Mouse (Mus musculus) gastrocnemius, postnatal 14 days (tissue): ENCODE results near the gene Gltpd2. TPM values are rescaled to one million over a fixed set of nuclear protein-coding genes. Genes with fewer than 3 reads are reported as not detected.

Experiments
- DNase-seq: peaks from one replicate; pipeline ENCODE4 v3.0.0; 2021; ENCODE audit warnings: mixed read lengths
- intact Hi-C: fragments of 180-260 bp; cut with DNase I; formaldehyde crosslinking; loops from one replicate; pipeline ENCODE4 v1.15.1; 2025; ENCODE audit warnings: low total_unique reads
- total RNA-seq, 2 experiments: library from RNA; stranded (reverse); gene quantifications; 2 replicates each; pipeline ENCODE4 v1.2.3; 2021

The Gltpd2 gene
- total RNA-seq, 2 experiments from 2014 or later, result not detected

DNA sequence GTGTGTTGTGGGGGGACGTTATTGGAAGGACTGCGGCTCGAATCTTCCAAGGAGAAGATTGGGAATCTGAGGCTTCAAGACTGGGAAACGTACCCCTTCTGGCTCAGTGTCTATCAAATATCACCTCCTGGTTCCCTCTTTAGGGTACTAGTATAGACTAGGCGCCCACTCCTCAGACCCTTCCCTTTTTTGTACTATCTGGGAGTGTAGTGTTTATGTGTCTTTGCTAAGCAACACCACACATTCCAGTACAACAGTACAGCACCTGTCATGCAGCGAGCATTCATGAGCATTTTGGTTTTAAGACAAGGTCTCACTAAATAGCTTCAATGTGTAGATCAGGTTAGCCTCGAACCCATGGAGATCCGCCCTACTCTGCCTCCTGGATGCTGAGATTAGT is 32.5 kb downstream of the Gltpd2 start:
- intact Hi-C loops, result no loop called here
- no peak for DNase-seq

DNA sequence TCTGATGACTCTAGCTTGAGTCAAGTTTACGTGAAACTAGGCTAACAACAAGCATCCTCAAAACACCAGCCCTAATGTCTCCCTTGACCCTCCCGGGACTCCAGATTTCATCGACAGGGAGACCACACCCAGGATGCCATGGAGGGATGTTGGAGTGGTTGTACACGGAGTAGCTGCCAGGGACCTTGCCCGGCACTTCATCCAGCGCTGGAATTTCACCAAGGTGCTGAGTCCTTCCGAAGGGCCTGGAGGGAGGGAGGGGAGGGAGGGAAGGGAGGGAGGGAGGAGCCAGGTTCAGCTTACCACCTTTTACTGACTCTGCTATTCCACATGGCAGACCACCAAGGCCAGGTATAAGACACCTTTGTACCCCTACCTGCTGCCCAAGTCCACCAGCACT is 34.9 kb downstream of the Gltpd2 start:
- DNase-seq, result no peak

DNA sequence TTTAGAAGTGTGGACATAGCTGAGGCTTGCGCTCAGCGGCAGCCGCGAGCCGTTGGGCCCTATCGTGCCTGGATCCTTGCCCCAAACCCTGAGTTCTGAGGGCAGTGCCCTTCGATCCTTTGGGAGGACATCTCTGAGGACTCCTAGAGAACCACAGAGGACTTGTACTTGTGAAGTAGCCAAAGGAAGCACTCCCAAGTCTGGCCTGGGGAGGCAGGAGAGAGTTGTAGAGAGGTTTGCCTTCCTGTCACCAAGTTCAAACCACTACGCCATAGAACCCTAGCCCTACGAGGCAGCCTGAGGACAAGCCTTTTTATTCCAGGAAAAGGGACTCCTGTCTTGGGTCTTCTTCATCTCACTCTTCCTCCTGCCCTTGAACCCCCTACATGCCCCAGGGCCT is 38.5 kb downstream of the Gltpd2 start:
- intact Hi-C loops, result no loop called here
- no peak for DNase-seq

More for the DNA sequence above, 34.9 kb downstream of the Gltpd2 start:
- intact Hi-C loops, result no loop called here

DNA sequence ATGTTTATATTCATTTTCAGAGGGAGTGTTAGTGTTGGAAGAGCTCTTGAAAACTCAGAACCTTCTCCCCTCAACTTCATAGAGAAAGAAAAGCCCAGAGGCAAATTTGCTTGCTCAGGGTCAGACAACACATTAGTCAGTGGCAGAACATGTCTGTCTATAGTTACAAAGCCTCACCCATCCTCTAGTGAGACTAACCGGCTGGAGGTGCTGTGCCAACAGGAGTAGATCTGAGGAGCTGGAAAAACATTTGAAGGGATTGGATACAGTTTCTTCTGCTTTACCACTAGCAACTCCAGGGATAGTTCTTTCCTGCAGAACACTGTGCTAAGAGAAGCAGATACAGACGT is 42.9 kb downstream of the Gltpd2 start:
- intact Hi-C loops, result loop anchor here (5.0 kb wide), 1 partner anchor 40 kb away; no protein-coding TSS in a partner anchor
- no peak for DNase-seq

DNA sequence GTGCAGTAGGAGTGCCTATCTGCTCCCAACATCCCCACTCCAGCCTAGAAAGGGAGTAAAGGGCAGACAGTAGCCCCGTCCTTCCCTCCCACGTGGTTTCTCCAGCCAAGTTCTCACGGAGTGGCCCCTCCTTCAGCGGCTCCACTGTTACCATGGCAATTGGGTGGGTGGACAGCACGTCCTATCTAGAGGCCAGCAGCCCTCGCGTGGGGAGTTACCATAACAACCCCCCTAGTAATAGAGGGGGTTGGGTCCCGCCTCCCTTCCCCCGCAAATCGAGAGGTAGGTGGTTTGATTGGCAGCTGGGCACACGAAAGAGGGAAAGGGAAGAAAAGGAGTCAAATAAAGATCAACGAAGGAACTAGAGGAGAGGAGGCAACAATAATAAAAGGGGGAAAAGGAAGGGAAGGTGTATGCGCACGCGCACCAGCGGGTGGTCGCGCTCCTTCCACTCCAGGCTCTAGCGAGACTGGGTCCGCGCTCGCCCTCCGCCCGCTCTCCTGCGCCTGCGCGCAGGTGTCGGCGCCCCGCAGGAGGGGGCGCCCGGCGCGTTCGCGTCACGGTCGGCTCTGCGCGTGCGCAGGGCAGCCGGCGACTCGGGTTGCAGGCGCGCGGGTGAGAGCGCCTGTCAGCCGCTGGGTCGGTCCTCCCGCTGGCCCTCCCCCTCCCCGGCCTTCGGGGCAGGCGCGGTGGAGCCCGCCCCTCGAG is 43.4 kb downstream of the Gltpd2 start, which contains the start of gene Mink1:
TSS of gene Mink1 (plus strand) at position 595 of the 708 bp plus-strand sequence.
- DNase-seq, result peak; percentile 91
- intact Hi-C loops, result loop anchor here (5.0 kb wide), 1 partner anchor 40 kb away; no protein-coding TSS in a partner anchor

DNA sequence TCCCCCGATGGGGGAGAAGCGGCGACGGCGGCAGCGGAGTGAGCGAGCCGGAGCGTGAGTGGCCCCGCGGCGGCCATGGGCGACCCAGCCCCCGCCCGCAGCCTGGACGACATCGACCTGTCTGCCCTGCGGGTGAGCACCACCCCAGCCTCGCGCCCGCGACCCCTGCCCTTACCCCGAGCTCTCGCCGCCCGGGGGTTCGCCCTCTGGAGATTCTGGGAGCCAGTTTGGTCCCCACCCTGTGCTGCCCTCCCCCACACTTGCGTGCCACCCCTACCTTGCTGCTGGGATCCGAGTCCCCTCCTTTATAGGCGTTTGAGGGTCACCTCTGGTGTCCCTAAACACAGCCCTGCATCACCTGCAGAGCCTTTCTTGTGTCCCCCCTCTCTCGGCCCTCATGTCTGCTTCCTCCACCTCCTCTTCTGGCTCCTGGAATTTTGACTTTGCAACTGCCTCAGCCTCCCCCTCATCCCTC is 44.0 kb downstream of the Gltpd2 start:
- intact Hi-C loops, result loop anchor here (5.0 kb wide), 1 partner anchor 39 kb away; no protein-coding TSS in a partner anchor
- DNase-seq, result no peak

DNA sequence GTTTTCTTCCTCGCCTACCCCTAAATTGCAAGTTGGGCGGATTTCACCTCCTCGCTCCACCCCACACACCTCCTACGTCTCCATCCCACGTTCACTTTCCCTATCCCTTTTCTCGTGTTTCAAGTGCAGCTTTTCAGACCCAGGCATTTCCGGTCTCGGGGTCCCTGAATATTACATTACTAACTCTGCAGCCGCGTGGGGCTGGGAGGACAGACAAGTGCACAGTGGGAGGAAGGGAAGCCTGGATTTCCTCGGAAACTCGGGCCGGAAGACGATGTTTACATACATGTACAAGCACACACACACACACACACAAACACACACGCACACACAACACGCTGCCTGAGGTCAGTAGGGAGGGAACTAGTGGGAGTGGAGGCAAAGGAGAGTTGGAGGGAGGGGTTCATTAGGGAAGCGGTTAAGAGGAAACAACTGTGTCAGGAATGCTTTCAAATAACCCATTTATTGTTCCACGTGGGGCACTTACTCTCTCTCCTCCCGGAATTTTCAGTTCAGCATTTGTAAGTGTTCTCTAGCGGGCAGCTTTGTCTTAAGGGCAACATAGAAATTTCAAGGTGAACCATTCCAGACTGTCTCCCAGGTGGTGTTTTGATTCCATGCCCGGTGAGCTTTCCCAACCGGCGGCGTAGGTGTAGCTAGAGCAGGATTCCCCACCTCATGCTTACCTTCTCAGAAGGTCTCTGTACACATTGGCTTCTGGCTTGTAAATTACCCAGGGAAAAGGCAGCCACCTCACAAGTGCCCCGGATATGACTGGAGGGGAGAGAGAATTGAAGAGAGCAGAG is 44.7 kb downstream of the Gltpd2 start:
- DNase-seq, result no peak
- intact Hi-C loops, result loop anchor here (5.0 kb wide), 1 partner anchor 39 kb away; no protein-coding TSS in a partner anchor

DNA sequence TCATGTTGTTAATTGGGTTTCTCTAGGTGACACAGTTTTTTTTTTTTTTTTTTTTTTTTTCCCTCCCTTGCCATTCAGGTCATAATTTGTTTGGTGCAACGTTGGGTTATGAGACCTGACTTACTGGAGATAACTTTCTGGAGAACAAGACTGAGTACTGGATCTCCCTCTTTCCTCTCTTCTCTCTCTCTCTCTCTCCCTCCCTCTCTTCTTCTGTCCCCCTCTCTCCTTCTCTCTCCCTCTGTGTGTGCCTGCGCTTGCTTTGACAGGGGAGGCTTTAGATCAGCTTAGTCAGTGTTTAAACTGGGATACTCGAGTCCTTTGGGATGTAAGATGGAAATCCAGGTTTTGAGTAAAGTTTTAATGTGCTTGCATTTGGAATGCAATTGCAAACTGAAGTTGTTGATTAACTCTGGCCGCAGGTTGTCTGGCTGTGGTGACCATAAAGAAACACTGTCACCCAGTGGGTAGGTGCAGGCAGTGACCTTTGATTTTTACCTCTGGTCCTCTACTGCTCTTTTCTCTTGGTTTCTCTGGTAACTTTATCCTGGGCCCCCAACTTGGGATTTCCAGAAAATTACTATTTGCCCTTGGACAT is 45.4 kb downstream of the Gltpd2 start:
- intact Hi-C loops, result loop anchor here (5.0 kb wide), 1 partner anchor 38 kb away; no protein-coding TSS in a partner anchor
- DNase-seq, result no peak

DNA sequence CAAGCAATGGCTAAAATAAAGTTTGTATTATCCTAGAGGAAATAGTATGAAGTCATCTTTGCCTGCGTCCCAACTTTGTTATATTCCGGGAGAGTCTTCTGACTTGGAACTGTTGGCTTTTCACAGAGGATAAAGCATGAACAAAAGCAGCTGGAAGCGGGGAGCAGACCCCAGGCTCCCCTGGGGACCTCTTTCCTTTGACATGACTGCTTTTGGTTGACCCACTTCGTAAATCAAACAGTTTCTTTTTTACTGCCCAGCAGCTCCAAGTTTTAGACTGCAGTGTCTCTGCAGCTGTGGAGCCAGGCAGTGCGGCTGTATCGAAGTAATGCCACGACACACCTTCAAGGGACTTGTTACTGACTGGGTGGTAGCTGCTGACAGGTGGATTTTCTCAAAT is 47.6 kb downstream of the Gltpd2 start:
- intact Hi-C loops, result no loop called here
- no peak for DNase-seq

Other genes with a start within 250 kb of the Gltpd2 start
- under 1 TPM in 1 of 2 experiments, not detected in 1; 0.09 TPM for gene Alox12e, start 196.6 kb upstream of the Gltpd2 start, total RNA-seq
- not detected for gene Alox15, start 167.2 kb upstream of the Gltpd2 start, total RNA-seq
- 10 to 100 TPM; 14.9 to 18.6 TPM for gene Pelp1, start 109.2 kb upstream of the Gltpd2 start, total RNA-seq
- 1 to 10 TPM; 8.3 to 9.7 TPM for gene Arrb2, start 86.6 kb upstream of the Gltpd2 start, total RNA-seq
- 1 to 10 TPM; 6.2 to 6.5 TPM for gene Med11, start 67.3 kb upstream of the Gltpd2 start, total RNA-seq
- under 1 TPM; 0.31 to 0.84 TPM for gene Zmynd15, start 59.8 kb upstream of the Gltpd2 start, total RNA-seq
- 1 to 10 TPM; 2.6 to 3.1 TPM for gene Cxcl16, start 59.2 kb upstream of the Gltpd2 start, total RNA-seq
- not detected for gene Tm4sf5, start 14.0 kb upstream of the Gltpd2 start, total RNA-seq
- gene Vmo1, start 4.6 kb upstream of the Gltpd2 start, total RNA-seq, result not detected
- 100 to 1,000 TPM; 292 to 301 TPM for gene Psmb6, start 6.2 kb downstream of the Gltpd2 start, total RNA-seq
- not detected for gene Gm40193, start 13.7 kb downstream of the Gltpd2 start, total RNA-seq
- gene Pld2, start 20.9 kb downstream of the Gltpd2 start, total RNA-seq, result 10 to 100 TPM; 15.9 to 17.1 TPM
- gene Mink1, start 43.7 kb downstream of the Gltpd2 start, total RNA-seq, result 10 to 100 TPM; 26.1 to 27.7 TPM
- not detected for gene 4930544D05Rik, start 96.7 kb downstream of the Gltpd2 start, total RNA-seq
- gene Chrne, start 100.0 kb downstream of the Gltpd2 start, total RNA-seq, result 10 to 100 TPM; 38.7 to 39.4 TPM
- under 1 TPM in 1 of 2 experiments, not detected in 1; 0.08 TPM for gene Gp1ba, start 119.9 kb downstream of the Gltpd2 start, total RNA-seq
- gene Rnf167, start 128.0 kb downstream of the Gltpd2 start, total RNA-seq, result 10 to 100 TPM; 34.9 to 35.7 TPM
- 100 to 1,000 TPM; 278 to 315 TPM for gene Slc25a11, start 128.3 kb downstream of the Gltpd2 start, total RNA-seq
- 100 to 1,000 TPM; 340 to 388 TPM for gene Pfn1, start 135.4 kb downstream of the Gltpd2 start, total RNA-seq
- 1,000 to 10,000 TPM; 6,763 to 7,262 TPM for gene Eno3, start 138.0 kb downstream of the Gltpd2 start, total RNA-seq
- gene Spag7, start 150.2 kb downstream of the Gltpd2 start, total RNA-seq, result 100 to 1,000 TPM; 117 to 122 TPM
- gene Camta2, start 168.9 kb downstream of the Gltpd2 start, total RNA-seq, result 10 to 100 TPM; 21.2 to 25.5 TPM
- gene Inca1, start 181.0 kb downstream of the Gltpd2 start, total RNA-seq, result 1 to 10 TPM; 2.5 to 3.3 TPM
- 100 to 1,000 TPM; 216 to 226 TPM for gene Kif1c, start 181.4 kb downstream of the Gltpd2 start, total RNA-seq
- gene Zfp3, start 245.0 kb downstream of the Gltpd2 start, total RNA-seq, result 10 to 100 TPM in 1 of 2 experiments, 1 to 10 TPM in 1; 7.4 to 10.8 TPM